Mouse (Mus musculus) MEL-GATA-1-ER (cell line): Measurements from ENCODE around the gene Cyp1a2.

Source experiments
- DNase-seq: peaks from one replicate; pipeline ENCODE4 v3.0.0-alpha.2; 2012; ENCODE audit warnings: low read depth; ENCODE audit errors: extremely low read depth

Gene Cyp1a2

DNA sequence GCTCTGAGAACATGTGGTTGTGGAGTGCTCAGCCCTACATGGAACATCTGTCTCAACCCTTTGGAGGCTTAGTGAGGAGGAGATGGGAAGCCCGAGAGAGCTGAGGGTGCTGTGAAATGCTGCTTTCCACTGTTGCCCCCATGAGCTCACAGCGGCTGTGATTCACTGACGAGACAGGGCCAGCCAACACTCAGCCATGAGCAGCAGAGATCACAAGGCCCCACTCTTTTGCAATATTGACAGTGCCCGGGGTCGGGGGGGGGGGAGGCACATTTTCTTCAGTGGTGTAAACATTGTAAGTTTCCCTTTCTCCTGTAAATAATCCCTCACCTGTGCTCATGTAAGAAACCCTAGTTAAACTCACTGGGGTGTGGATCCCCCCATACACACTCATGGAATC is 12.0 kb downstream of the Cyp1a2 start:
- no peak for DNase-seq

GRCm38 (mm10) chr9:57671037-57671436 is 12.5 kb downstream of the Cyp1a2 start:
- no peak for DNase-seq

GRCm38 (mm10) chr9:57669566-57669965 is 13.9 kb downstream of the Cyp1a2 start:
- DNase-seq = no peak

DNA sequence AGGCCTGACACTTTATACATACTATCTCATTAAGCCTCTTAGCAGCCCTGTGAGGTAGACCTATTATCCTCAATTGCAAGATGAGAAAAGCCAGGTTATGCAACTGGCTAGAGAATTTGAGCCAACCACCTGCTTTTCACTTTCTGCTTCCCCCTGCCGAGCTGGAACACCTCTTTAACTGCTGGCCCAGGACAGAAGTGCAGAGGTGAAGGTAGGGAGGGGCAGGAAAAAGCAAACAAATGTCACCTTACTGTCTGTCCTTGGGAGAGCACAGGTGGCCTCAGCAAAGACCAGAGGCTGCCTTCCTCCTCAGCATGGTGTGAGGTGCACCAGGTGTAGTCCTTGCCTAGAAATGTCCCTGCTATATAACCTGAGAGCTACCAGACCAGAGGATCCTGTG is 15.2 kb downstream of the Cyp1a2 start:
- DNase-seq = no peak

GRCm38 (mm10) chr9:57667817-57668216 is 15.7 kb downstream of the Cyp1a2 start:
- DNase-seq = no peak

DNA sequence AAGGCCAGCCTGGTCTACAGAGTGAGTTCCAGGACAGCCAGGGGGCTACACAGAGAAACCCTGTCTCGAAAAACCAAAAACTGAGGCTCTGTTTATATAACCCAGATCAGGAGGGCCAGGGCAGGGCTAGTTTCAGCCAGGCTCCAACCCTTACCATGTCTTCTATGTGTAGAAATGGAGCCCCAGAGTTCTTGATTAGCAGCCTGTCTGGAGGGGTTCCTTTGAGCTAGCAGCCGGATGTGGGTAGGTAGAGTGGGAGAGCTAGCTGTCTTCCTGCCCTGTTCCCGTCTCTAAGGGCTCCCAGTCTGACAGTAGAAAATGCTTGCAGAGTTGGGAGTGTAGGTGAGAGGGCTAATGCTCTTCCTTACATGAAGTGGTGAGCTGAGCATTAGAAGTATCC is 16.4 kb downstream of the Cyp1a2 start:
- no peak for DNase-seq

- DNase-seq = no peak
These were observed 17.0 kb downstream of the Cyp1a2 start for GRCm38 (mm10) chr9:57666536-57666935.

DNA sequence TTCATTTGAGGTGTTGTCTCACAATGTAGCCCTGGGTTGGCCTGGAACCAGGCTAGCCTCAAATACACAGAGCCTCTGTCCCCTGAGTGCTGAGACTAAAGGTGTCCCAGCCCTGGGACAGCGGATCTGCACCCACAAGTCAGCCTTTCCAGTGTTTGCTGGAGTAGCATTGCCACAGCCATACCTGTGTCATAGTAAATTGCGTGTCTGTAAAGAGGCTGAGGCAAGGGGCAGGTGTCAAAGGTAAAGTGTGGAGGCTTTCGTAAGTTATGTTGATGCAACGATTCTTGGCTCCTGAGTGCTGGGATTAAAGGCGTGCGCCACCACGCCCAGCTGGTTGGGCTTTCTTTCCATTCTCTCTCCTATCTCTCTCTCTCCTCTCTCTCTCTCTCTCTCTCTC is 18.9 kb downstream of the Cyp1a2 start:
- DNase-seq = no peak

- DNase-seq = no peak
These were observed 22.0 kb downstream of the Cyp1a2 start for GRCm38 (mm10) chr9:57661552-57661951.

GRCm38 (mm10) chr9:57660501-57660900 is 23.0 kb downstream of the Cyp1a2 start:
- no peak for DNase-seq

- DNase-seq = peak; percentile 71
These were observed 23.7 kb downstream of the Cyp1a2 start for GRCm38 (mm10) chr9:57659774-57660173.

GRCm38 (mm10) chr9:57658970-57659369 is 24.5 kb downstream of the Cyp1a2 start:
- DNase-seq = no peak

DNA sequence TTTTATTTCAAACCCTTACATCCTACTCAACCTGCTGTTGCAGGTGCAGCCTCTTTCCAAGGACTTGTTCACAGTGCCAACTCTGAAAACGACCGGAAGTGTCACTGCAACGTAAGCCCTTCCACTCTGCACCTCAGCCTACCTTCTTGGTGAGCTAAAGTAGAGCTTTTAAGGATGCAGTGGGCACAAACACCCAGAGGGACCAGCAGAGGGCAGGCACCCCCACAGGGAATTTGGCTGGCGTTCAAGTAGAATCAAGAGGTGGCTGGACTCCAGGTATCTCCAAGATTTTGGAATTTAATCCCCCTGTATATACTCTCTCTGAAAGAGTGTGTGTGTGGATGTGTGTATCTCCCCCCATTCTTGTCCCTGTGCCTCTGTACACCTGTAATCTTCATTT is 25.7 kb downstream of the Cyp1a2 start:
- DNase-seq = no peak

DNA sequence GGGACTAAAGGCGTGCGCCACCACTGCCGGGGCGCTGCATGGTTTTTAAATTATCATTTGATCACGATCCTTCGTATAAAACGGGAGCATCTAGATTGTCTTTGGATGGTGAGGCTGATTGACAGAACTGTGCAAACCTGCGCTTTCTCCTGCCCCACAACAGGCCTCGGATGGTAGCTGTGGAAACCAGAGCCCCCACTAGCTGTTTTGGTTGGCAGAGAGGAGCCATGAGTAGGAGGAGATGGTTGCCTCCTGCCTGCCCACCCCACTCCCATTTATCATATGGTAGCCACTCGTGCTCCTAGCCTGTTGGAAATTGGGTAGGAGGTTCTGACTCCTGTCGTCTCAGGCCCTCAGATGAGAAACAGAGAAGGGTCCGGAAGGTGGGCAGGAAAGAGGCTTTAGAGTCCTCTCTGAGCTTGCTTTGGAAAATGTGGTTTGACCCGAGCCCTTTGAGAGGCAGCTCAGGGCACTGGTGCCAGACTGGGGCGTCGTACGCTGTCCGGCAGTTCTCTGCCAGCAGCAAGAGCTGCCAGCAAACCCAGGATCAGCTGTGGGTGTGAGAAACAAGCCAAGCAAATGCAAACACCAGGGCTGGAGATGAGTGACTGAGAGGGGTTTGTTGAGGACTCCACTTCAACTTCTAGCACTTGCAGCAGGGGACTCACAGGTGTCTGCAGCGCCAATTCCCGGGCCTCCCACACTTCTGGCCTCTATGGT is 26.7 kb downstream of the Cyp1a2 start:
- no peak for DNase-seq

DNA sequence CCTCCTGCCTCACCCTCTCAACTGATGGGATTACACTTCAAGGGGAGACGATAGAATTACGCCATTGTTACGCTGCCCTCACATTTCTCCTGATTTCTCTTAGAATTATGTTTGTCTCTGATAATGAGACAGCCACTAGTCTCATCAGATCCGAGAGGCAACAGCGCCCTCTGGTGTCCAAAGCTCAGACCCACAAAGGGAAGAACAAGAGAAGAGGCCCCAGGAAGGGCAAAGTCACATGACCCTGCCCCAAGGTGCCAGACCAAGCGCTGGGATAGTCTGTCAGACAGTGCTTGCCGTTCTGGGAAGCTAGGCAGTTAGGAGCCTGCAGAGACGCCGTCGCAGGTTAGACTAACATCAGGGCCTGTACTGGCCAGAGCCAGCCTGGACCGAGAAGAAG is 27.8 kb downstream of the Cyp1a2 start:
- peak; percentile 81 for DNase-seq

- no peak for DNase-seq
These were observed 28.5 kb downstream of the Cyp1a2 start for GRCm38 (mm10) chr9:57654966-57655365.

DNA sequence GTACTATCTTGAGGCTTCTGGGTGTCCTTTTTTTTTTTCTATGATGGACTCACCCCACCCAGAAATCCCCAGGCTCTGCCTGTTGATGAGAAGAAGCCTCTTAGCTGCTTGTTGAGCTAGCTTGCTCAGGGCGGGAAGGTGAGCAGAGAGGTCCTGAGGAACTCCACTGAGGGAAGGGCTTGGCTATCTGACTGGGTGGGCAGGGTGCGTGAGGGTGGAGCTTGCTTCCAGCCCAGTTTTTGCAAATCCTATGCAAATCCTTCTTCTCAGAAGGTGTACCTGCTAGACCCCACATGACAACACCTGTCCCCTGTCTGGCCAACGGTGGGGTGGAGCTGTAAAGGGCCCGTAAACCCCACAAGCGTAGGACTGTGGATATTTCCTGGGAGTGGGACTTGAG is 30.2 kb downstream of the Cyp1a2 start, which contains the start of gene Csk:
Gene Csk, minus strand, starts transcription at position 349 of the 400 bp plus-strand sequence.
- DNase-seq = no peak

DNA sequence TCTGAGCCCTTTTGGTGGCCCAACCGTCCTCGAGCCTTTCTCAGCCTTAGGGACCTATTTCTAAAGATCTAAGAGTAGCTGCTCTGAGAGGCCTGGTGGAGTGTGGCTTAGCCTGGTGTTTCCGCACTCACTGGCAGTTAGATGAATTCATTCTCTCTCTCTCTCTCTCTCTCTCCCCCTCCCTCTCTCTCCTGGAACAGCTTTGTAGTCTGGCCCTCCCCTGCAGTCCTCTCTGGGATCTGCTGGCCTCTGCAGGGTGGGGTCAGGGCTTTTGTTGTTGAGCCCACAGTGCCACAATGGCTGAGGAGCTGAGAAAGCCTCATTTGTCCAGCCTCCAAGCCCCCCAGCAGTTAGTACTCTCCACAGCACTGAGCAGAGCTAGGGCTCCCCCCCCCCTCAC is 30.6 kb downstream of the Cyp1a2 start:
- no peak for DNase-seq

DNA sequence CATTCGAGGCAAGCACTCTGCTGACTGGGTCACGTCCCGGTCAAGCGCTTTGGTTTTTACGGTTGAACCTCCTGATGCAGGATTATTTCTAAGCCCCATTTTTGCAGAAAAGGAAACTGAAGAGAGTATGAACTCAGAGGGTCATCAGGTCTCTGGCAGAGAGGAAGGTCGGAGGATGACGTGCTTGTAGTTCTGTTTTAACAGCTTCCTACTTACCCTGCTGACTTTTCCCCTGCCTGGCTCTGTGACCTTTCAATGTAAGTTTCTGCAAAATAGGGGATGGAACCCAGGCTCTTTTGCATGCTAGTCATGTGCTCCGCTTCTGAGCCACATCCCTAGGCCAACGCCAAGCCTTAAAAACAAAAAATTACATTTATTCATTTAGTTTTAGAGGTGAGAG is 31.2 kb downstream of the Cyp1a2 start:
- DNase-seq = no peak

GRCm38 (mm10) chr9:57650786-57651311 is 32.7 kb downstream of the Cyp1a2 start:
- DNase-seq = peak; percentile 81

DNA sequence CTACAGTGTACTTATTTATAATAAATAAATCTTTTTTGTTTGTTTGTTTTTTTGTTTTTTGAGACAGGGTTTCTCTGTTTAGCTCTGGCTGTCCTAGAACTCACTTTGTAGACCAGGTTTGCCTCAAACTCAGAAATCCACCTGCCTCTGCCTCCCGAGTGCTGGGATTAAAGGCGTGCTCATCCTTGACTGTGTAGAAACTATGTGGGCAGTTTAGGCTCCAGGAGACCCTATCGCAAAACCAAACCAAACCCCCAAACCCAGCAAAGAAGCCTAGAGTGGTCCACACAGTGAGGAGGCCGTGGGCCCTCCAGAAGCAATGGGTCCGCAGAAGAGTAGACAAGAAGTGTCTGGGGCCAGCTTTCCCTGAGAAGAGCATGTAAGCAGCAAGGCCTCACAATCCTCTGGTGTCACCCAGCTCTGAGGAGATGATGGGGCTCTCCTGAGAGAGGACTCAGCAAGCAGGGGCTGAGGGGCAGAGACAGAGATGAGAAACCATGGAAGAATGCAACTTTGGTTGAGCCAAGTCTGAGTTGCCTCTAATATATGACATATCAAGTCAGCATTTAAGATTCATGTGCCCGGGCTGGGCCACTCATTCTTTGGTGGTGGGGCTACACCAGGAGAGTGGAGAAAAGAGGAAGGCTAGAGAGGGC is 33.2 kb downstream of the Cyp1a2 start:
- DNase-seq = no peak

- DNase-seq = no peak
These were observed 36.0 kb downstream of the Cyp1a2 start for GRCm38 (mm10) chr9:57647286-57648108.
